Mouse (Mus musculus) granulocyte monocyte progenitor cell, adult 5-6 weeks (primary cell): Measurements from ENCODE around the gene Glra4. TPM values are rescaled to one million over a fixed set of nuclear protein-coding genes. Genes with fewer than 3 reads are reported as not detected.
A peak's percentile ranks its signal among the peaks of the same experiment; 100 is the strongest.

Experiments
- ATAC-seq: replicated peaks from 2 replicates; pipeline ENCODE4 v1.8.0; 2016; ENCODE audit warnings: mild to moderate bottlenecking, moderate TSS enrichment, inconsistent platforms; ENCODE audit not compliant: poor library complexity, severe bottlenecking
- total RNA-seq, 2 experiments: library from RNA; stranded (forward) in 1 of 2; stranded (reverse) in 1 of 2; fragments of 200-712, 200-1000 nt in 1 of 2; fragments of >200 nt in 1 of 2; fragmentation: Nextera tagmentation in 1 of 2; gene quantifications; 2 replicates each; pipeline ENCODE4 v1.2.3; 2014 to 2017

The Glra4 gene
- total RNA-seq (2014; fragmentation: Nextera tagmentation) (not detected in 2 replicates), total RNA-seq (2017) (not detected in 2 replicates)

- no peak for ATAC-seq
These were observed at the start of gene Glra4 for GRCm38 (mm10) chrX:136780041-136780440. Gene Glra4, minus strand, starts transcription at chrX:136780141.

- ATAC-seq, result no peak
These were observed 48.7 kb upstream of the Glra4 start for GRCm38 (mm10) chrX:136828610-136829009.

- ATAC-seq, result no peak
These were observed 45.1 kb upstream of the Glra4 start for GRCm38 (mm10) chrX:136825016-136825415.

GRCm38 (mm10) chrX:136822371-136822770 is 42.4 kb upstream of the Glra4 start, which contains the start of gene Plp1:
Gene Plp1, plus strand, starts transcription at chrX:136822671.
- no peak for ATAC-seq

GRCm38 (mm10) chrX:136820250-136820649 is 40.3 kb upstream of the Glra4 start:
- ATAC-seq, result peak; percentile 86

GRCm38 (mm10) chrX:136819752-136820151 is 39.8 kb upstream of the Glra4 start:
- ATAC-seq, result no peak

GRCm38 (mm10) chrX:136797223-136797622 is 17.3 kb upstream of the Glra4 start:
- ATAC-seq, result no peak

GRCm38 (mm10) chrX:136789446-136789845 is 9.5 kb upstream of the Glra4 start:
- ATAC-seq, result no peak

- ATAC-seq, result no peak
These were observed 679 bp downstream of the Glra4 start for GRCm38 (mm10) chrX:136779262-136779661.

GRCm38 (mm10) chrX:136778046-136778445 is 1.9 kb downstream of the Glra4 start:
- ATAC-seq, result no peak

GRCm38 (mm10) chrX:136773035-136773434 is 6.9 kb downstream of the Glra4 start:
- no peak for ATAC-seq

- ATAC-seq, result peak; percentile 76
These were observed 18.6 kb downstream of the Glra4 start for GRCm38 (mm10) chrX:136761103-136762074.

GRCm38 (mm10) chrX:136755464-136755863 is 24.5 kb downstream of the Glra4 start:
- ATAC-seq, result no peak

- ATAC-seq, result no peak
These were observed 30.6 kb downstream of the Glra4 start for GRCm38 (mm10) chrX:136749329-136749728.

- no peak for ATAC-seq
These were observed 35.3 kb downstream of the Glra4 start for GRCm38 (mm10) chrX:136744663-136745062.

- no peak for ATAC-seq
These were observed 36.5 kb downstream of the Glra4 start, which contains the start of gene Morf4l2 for GRCm38 (mm10) chrX:136743459-136743858. Gene Morf4l2, minus strand, starts transcription at chrX:136743690.

- ATAC-seq, result peak; percentile 17
These were observed 37.3 kb downstream of the Glra4 start for GRCm38 (mm10) chrX:136742661-136743103.

- ATAC-seq, result no peak
These were observed 37.7 kb downstream of the Glra4 start for GRCm38 (mm10) chrX:136742241-136742640.

GRCm38 (mm10) chrX:136741651-136742201 is 38.2 kb downstream of the Glra4 start:
- peak; percentile 62 for ATAC-seq

- peak; percentile 81 for ATAC-seq
These were observed 38.9 kb downstream of the Glra4 start for GRCm38 (mm10) chrX:136740791-136741650.
